Mouse (Mus musculus) natural killer cell, adult 2 months (primary cell): ENCODE results near the gene Cldn4.
"Not testable (repeated sequence)": the region's sequence is repeated elsewhere in the genome, so short reads cannot be mapped to it uniquely, and the experiment has no call there.

Experiments
- DNase-seq, 2 experiments: peaks; one replicate each; pipeline ENCODE4 v3.0.0; 2022; ENCODE audit warnings: low spot score in 2 of 2

Gene Cldn4

GRCm38 (mm10) chr5:134964655-134965054 lies 17.9 kb upstream of the Cldn4 start:
- DNase-seq, result not testable (repeated sequence)

- no peak for DNase-seq
Measured at GRCm38 (mm10) chr5:134963546-134963945, 16.8 kb upstream of the Cldn4 start.

- no peak for DNase-seq
Measured at GRCm38 (mm10) chr5:134961519-134961918, 14.8 kb upstream of the Cldn4 start.

GRCm38 (mm10) chr5:134960430-134960829 lies 13.7 kb upstream of the Cldn4 start:
- DNase-seq, result no peak

GRCm38 (mm10) chr5:134959114-134959513 lies 12.4 kb upstream of the Cldn4 start:
- no peak for DNase-seq

GRCm38 (mm10) chr5:134955491-134955890 lies 8.8 kb upstream of the Cldn4 start:
- DNase-seq, result no peak

GRCm38 (mm10) chr5:134951053-134951884 lies 4.5 kb upstream of the Cldn4 start:
- DNase-seq, result no peak

- no peak for DNase-seq
Measured at GRCm38 (mm10) chr5:134948085-134948439, 1.3 kb upstream of the Cldn4 start.

- no peak for DNase-seq
Measured at GRCm38 (mm10) chr5:134947420-134948084, 818 bp upstream of the Cldn4 start.

GRCm38 (mm10) chr5:134946063-134946856 lies 474 bp downstream of the Cldn4 start:
- no peak for DNase-seq

- no peak for DNase-seq
Measured at GRCm38 (mm10) chr5:134945266-134945959, 1.3 kb downstream of the Cldn4 start.

- no peak for DNase-seq
Measured at GRCm38 (mm10) chr5:134944179-134944578, 2.6 kb downstream of the Cldn4 start.

- DNase-seq, result no peak
Measured at GRCm38 (mm10) chr5:134942740-134943139, 4.0 kb downstream of the Cldn4 start.

GRCm38 (mm10) chr5:134941472-134942209 lies 5.1 kb downstream of the Cldn4 start:
- DNase-seq, result no peak

- DNase-seq, result not testable (repeated sequence)
Measured at GRCm38 (mm10) chr5:134939554-134939953, 7.2 kb downstream of the Cldn4 start.

- no peak for DNase-seq
Measured at GRCm38 (mm10) chr5:134939069-134939468, 7.7 kb downstream of the Cldn4 start.

- DNase-seq, result no peak
Measured at GRCm38 (mm10) chr5:134936626-134937185, 10.0 kb downstream of the Cldn4 start.

- DNase-seq, result no peak
Measured at GRCm38 (mm10) chr5:134936051-134936450, 10.7 kb downstream of the Cldn4 start.

GRCm38 (mm10) chr5:134934666-134935065 lies 12.1 kb downstream of the Cldn4 start:
- peak in 1 of 2 experiments; percentile 32 for DNase-seq

- DNase-seq, result not testable (repeated sequence)
Measured at GRCm38 (mm10) chr5:134933686-134934085, 13.0 kb downstream of the Cldn4 start.

GRCm38 (mm10) chr5:134933281-134933680 lies 13.5 kb downstream of the Cldn4 start:
- peak; percentile 62 to 66 for DNase-seq
